ENCODE assay signal across 19 mouse cellular contexts in the genomic region with DNA sequence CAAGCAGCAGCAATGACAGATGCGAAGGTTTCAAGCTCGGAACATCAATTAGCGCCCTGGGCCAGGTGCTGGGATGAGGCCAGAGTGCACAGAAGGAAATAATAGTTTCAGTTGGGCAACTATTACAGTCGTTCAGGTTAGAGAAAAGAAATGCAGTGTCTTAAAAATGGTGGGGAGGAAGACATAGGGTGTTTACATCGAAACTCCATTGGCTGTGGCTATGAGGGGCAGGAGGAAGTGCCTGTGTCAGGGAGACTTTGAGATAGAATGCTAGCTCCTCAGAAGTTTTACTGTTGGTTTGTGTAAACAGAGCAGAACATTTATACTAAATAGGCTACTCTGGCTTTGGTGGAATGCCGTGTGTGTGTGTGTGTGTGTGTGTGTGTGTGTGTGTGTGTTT. TPM values are rescaled to one million over a fixed set of nuclear protein-coding genes. Genes with fewer than 3 reads are reported as not detected.
DNase-seq lines count a peak whose midpoint lies in the region; ATAC-seq lines count a peak whose summit lies in the region.
"Had no signal": no experiment of that assay in that cellular context is flagged by ENCODE, and none has a peak within 500 bp of the region (broad histone marks: within the 10 kb centered on the region; RNA-seq: fewer than 3 reads in every experiment).

No protein-coding gene starts in this region.

- intact Hi-C loops in left cerebral cortex, postnatal 4 days (cut with DNase I) = no loop called here

- no peak overlapping the region for H3K4me3 ChIP-seq in hindbrain, embryonic 13.5 days
- H3K4me3 ChIP-seq in hindbrain, embryonic 11.5 days (ENCODE audit: low read depth, low read length) = no peak overlapping the region
- peak overlapping the region; percentile 99; the same call in 1 of the 2 replicates for H3K4me3 ChIP-seq in neural tube, embryonic 13.5 days
- H3K4me3 ChIP-seq: heart, adult 2 months had no signal

- peaks cover 15% of the 10 kb centered on the region for H3K4me1 ChIP-seq in hindbrain, embryonic 13.5 days (replicated peaks)
- no peaks in the 10 kb centered on the region; the same call in 1 of the 2 replicates for H3K4me1 ChIP-seq in hindbrain, embryonic 11.5 days (replicated peaks; ENCODE audit: control insufficient read depth, insufficient read depth, low read length)
- H3K4me1 ChIP-seq in neural tube, embryonic 13.5 days (replicated peaks) = peaks cover 21% of the 10 kb centered on the region

- WGBS in hindbrain, embryonic 13.5 days = 90% methylated on average over 6 of the region's 6 CpGs
- 86% methylated on average over 6 of the region's 6 CpGs for WGBS in hindbrain, embryonic 11.5 days
- WGBS in neural tube, embryonic 13.5 days = 91% methylated on average over 6 of the region's 6 CpGs

- H3K36me3 ChIP-seq in hindbrain, embryonic 13.5 days = peaks cover 3% of the 10 kb centered on the region; the same call in 1 of the 2 replicates
- no peaks in the 10 kb centered on the region for H3K36me3 ChIP-seq in hindbrain, embryonic 11.5 days (ENCODE audit: control insufficient read depth, insufficient read depth, low read length)
- H3K36me3 ChIP-seq in neural tube, embryonic 13.5 days = no peaks in the 10 kb centered on the region

- no peaks in the 10 kb centered on the region for H3K9me3 ChIP-seq in hindbrain, embryonic 13.5 days
- H3K9me3 ChIP-seq in hindbrain, embryonic 11.5 days (ENCODE audit: control insufficient read depth, low read length) = no peaks in the 10 kb centered on the region
- H3K9me3 ChIP-seq in neural tube, embryonic 13.5 days = no peaks in the 10 kb centered on the region

- no peak for DNase-seq in hindbrain, embryonic 11.5 days (ENCODE audit: low spot score)
- peak; percentile 19 to 22 for DNase-seq in B cell, adult 2 months
- DNase-seq in left cerebral cortex, postnatal 4 days = no peak
- DNase-seq: cerebellum, adult 11-12 months; heart, adult 2 months; heart, postnatal 10 days; kidney, postnatal 14 days; lung, embryonic 14.5 days; retina, postnatal 1 day; spleen, adult 18-20 months; thymus, postnatal 4 days had no signal

- no peak overlapping the region for H3K27ac ChIP-seq in hindbrain, embryonic 13.5 days
- H3K27ac ChIP-seq in hindbrain, embryonic 11.5 days (ENCODE audit: low read depth, low read length) = no peak overlapping the region
- no peak overlapping the region for H3K27ac ChIP-seq in neural tube, embryonic 13.5 days (replicated peaks)
- H3K27ac ChIP-seq: heart, adult 2 months had no signal

- no peak for ATAC-seq in hindbrain, embryonic 13.5 days (ENCODE audit: low FRiP score)
- ATAC-seq in hindbrain, embryonic 11.5 days (ENCODE audit: low FRiP score) = no peak
- ATAC-seq in granulocyte monocyte progenitor cell, adult 5-6 weeks (replicated peaks; ENCODE audit: poor library complexity, severe bottlenecking) = peak; percentile 33
- no peak for ATAC-seq in neural tube, embryonic 13.5 days (ENCODE audit: low read depth)
- no peak for ATAC-seq in CD4-positive, CD25-positive, alpha-beta regulatory T cell, adult 4 months
- ATAC-seq: intestine, postnatal 0 days had no signal

- peak overlapping the region; percentile 70 for H3K4me2 ChIP-seq in hindbrain, embryonic 13.5 days
- H3K4me2 ChIP-seq in hindbrain, embryonic 11.5 days (replicated peaks; ENCODE audit: low read depth, low read length) = no peak overlapping the region
- peak overlapping the region; percentile 67 for H3K4me2 ChIP-seq in neural tube, embryonic 13.5 days

- no peak overlapping the region for H3K9ac ChIP-seq in hindbrain, embryonic 13.5 days
- H3K9ac ChIP-seq in hindbrain, embryonic 11.5 days (ENCODE audit: low read depth, low read length) = no peak overlapping the region
- H3K9ac ChIP-seq in neural tube, embryonic 13.5 days = no peak overlapping the region
- H3K9ac ChIP-seq: lung, embryonic 14.5 days had no signal

- no peaks in the 10 kb centered on the region for H3K27me3 ChIP-seq in hindbrain, embryonic 13.5 days
- H3K27me3 ChIP-seq in hindbrain, embryonic 11.5 days (ENCODE audit: control insufficient read depth, insufficient read depth, low read length) = no peaks in the 10 kb centered on the region
- no peaks in the 10 kb centered on the region for H3K27me3 ChIP-seq in neural tube, embryonic 13.5 days

RNA-seq across cellular contexts. Expression of gene Morn2, which starts 2.0 kb away (rescaled TPM):
- polyA plus RNA-seq in hindbrain, embryonic 13.5 days (2015; fragmentation: Nextera tagmentation; extraction: Ambion mirVana) = 53.2 and 55.3 TPM in 2 replicates
- 32.0 and 38.6 TPM in 2 replicates for polyA plus RNA-seq in hindbrain, embryonic 11.5 days (2014; fragmentation: Nextera tagmentation; extraction: Ambion mirVana)
- total RNA-seq in granulocyte monocyte progenitor cell, adult 5-6 weeks (2014; fragmentation: Nextera tagmentation) = 20.9 and 22.7 TPM in 2 replicates
- 2.9 and 8.1 TPM in 2 replicates for total RNA-seq in granulocyte monocyte progenitor cell, adult 5-6 weeks (2017)
- 52.8 and 55.9 TPM in 2 replicates for polyA plus RNA-seq in neural tube, embryonic 13.5 days (2015; fragmentation: Nextera tagmentation; extraction: Ambion mirVana)
- 1 to 10 TPM; 2.4 to 3.2 TPM for polyA plus RNA-seq in CD4-positive, CD25-positive, alpha-beta regulatory T cell, adult 4 months (2017; shearing (Covaris generic))
- 10 to 100 TPM; 13.6 to 18.2 TPM for total RNA-seq in left cerebral cortex, postnatal 4 days (2021)

RNA-seq across cellular contexts. Expression of gene Dhx57, which starts 2.3 kb away (rescaled TPM):
- 44.4 and 45.3 TPM in 2 replicates for polyA plus RNA-seq in hindbrain, embryonic 13.5 days (2015; fragmentation: Nextera tagmentation; extraction: Ambion mirVana)
- polyA plus RNA-seq in hindbrain, embryonic 11.5 days (2014; fragmentation: Nextera tagmentation; extraction: Ambion mirVana) = 23.3 and 25.7 TPM in 2 replicates
- 10.2 and 10.5 TPM in 2 replicates for total RNA-seq in granulocyte monocyte progenitor cell, adult 5-6 weeks (2014; fragmentation: Nextera tagmentation)
- total RNA-seq in granulocyte monocyte progenitor cell, adult 5-6 weeks (2017) = 11.4 and 11.7 TPM in 2 replicates
- polyA plus RNA-seq in neural tube, embryonic 13.5 days (2015; fragmentation: Nextera tagmentation; extraction: Ambion mirVana) = 45.7 and 47.2 TPM in 2 replicates
- 10 to 100 TPM in 1 of 2 experiments, 1 to 10 TPM in 1; 8.2 to 11.8 TPM for polyA plus RNA-seq in CD4-positive, CD25-positive, alpha-beta regulatory T cell, adult 4 months (2017; shearing (Covaris generic))
- total RNA-seq in left cerebral cortex, postnatal 4 days (2021) = 100 to 1,000 TPM; 102 to 103 TPM

RNA-seq across cellular contexts. Expression of gene Arhgef33, which starts 19.2 kb away (rescaled TPM):
- 1.2 and 1.5 TPM in 2 replicates for polyA plus RNA-seq in hindbrain, embryonic 13.5 days (2015; fragmentation: Nextera tagmentation; extraction: Ambion mirVana)
- polyA plus RNA-seq in hindbrain, embryonic 11.5 days (2014; fragmentation: Nextera tagmentation; extraction: Ambion mirVana) = 0.50 and 1.7 TPM in 2 replicates
- total RNA-seq in granulocyte monocyte progenitor cell, adult 5-6 weeks (2014; fragmentation: Nextera tagmentation) = 1.0 TPM in 1 of 2 replicates, not detected in the other
- 4.1 TPM in 1 of 2 replicates, not detected in the other for total RNA-seq in granulocyte monocyte progenitor cell, adult 5-6 weeks (2017)
- polyA plus RNA-seq in neural tube, embryonic 13.5 days (2015; fragmentation: Nextera tagmentation; extraction: Ambion mirVana) = 0.85 and 0.87 TPM in 2 replicates
- not detected for polyA plus RNA-seq in CD4-positive, CD25-positive, alpha-beta regulatory T cell, adult 4 months (2017; shearing (Covaris generic))
- 1 to 10 TPM; 2.4 to 3.0 TPM for total RNA-seq in left cerebral cortex, postnatal 4 days (2021)
- total RNA-seq: common myeloid progenitor, adult 5-6 weeks; gastrocnemius, adult 18-20 months; megakaryocyte, adult 5-6 weeks had no signal

Comparison
In these comparisons a context has a peak if more than half of its experiments do, and no peak if none do; other contexts are left out.
1. DNase-seq: peak in B cell, adult 2 months (2 of 2); none in hindbrain, embryonic 11.5 days (single experiment) and left cerebral cortex, postnatal 4 days (single experiment).